Mouse (Mus musculus) spleen, adult 2 months (tissue): Measurements from ENCODE around the gene Plekho1.

Experiments
- CTCF ChIP-seq: fragments of 200-500 bp; IDR thresholded peaks from 2 replicates; pipeline ENCODE4 v1.5.1; 2011; ENCODE audit warnings: mild to moderate bottlenecking, inconsistent platforms; ENCODE audit not compliant: insufficient read depth, insufficient read length, insufficient replicate concordance; ENCODE audit errors: extremely low read depth
- POLR2A ChIP-seq: fragments of 200-500 bp; IDR thresholded peaks from 2 replicates; pipeline ENCODE4 v1.6.1; 2011; ENCODE audit warnings: low read depth, low read length, inconsistent platforms

DNA sequence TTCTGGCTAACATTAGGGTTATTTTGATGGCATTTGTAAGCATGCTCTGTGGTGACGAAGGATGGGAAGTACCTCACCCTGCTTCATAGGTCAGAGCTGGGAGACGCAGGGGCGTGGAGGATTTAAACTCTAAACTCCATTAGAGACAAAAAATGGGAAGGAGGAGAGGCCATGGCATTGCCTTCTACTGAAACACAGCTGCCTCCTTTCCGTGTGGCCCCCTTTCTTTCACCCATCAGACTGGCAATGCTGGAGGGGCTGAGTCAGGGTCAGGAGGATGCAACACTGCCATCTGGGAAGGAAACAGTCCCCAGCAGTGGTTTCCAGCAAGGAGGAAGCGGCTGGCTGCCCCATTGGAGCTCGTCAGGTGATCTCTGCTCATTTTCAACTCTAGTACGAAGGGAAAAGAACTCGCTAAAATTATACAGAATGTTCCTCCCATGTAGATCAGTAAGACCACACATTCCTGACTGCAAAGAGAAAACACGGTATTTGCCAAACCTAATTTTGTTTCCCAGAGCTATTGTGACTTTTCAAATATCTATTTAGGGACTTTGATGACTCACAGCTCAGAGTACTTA is 5.2 kb upstream of the Plekho1 start:
- TF ChIP-seq POLR2A (no peak), CTCF (no peak)
